Mouse (Mus musculus): ENCODE measurements around the gene Mcrip2.
A peak's percentile ranks its signal among the peaks of the same experiment; 100 is the strongest.
"Not testable (repeated sequence)": the region's sequence is repeated elsewhere in the genome, so short reads cannot be mapped to it uniquely, and the experiment has no call there.

Mcrip2 gene

DNA sequence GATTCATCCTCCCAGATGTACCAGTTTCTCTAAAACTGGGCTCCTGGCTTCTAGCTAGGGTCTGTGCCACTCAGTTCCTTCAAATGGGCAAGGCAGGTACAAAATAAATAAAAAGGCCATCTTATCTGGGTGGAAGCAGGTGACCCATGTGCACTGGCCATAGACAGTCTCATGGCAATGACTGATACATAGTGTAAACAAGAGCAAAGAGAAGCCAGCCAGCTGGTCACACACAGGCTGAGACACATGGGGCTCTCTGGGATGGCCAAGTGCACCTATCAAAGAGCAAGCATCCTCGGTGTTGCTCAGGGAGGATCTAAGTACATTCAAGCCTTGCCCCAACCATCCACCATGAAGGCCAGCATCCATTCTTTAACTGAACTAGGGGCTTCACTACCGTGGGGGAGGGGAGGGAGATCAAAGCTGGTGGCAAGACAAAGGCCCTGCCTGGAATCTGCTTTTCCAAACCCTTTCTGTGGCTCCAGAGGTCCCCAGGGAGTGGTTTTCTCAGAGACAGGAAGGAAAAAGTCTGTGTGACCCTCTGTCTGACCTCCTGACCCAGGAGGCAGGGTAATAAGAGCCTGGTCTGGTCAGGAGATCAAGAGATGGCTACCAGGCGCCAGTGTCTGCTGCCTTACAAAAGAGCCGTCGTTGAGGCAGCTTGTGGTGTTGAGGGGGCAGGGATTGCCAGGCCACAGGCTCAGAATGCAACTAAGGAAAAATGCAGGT, 12.5 kb upstream of the Mcrip2 start:
- DNase-seq (ENCODE audit: low spot score in 2 of 2) = no peak

DNA sequence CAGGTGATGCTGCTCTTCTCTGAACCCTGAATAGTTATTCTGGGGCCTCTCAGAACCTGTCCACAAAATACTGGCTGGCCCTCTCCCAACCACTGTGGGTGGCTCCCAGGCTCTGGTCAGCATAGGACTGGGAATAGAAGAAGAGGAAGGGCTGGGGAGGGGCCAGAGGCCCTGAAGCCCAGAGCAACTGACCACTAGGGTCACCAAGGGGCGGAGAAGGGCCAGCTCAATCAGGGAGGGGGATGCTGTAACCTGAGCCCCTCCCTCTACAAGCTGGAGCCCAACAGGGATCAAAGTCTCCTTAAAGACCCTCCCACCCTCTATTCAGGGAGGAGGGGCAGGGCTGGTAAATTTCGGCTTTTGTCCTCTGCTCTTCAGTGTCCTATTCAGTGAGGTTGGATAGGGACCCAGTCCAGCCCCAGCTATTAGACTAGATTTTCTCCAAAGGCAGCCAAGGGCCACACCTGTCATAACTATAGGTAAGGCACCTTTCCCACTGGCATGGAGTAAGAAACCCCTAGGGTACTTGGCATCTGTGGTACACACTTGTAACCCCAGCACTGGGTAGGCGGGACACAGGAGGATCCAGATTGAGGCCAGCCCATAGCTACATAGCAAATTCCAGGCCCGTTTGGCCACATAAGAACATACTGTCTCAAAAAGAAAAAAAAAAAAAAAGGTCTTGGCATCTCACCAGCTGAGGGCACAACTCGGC, 11.8 kb upstream of the Mcrip2 start, which contains the start of gene Wfikkn1:
Wfikkn1 (minus strand) TSS at position 663 of the 715 bp plus-strand sequence.
- no peak for DNase-seq (ENCODE audit: low spot score in 2 of 2)

DNA sequence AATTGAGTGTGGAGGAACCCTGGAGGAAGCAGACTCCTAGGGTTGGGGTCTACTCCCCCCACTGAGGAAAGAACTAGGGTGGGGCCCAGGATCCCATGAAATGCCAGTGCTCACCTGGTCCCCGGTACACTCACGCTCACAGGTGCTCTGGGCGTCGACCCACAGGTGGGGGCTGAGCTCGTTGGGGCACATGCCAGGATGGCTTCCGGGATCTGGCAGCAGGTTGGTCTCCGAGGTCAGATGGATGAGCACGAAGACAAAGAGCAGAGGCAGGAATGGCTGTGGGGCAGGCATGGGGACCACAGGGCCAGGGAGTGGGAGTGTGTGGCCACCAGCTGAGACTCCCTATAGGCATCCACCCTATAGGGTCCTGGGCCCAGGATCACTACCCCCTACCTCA, 11.2 kb upstream of the Mcrip2 start:
- no peak for DNase-seq (ENCODE audit: low spot score in 2 of 2)

DNA sequence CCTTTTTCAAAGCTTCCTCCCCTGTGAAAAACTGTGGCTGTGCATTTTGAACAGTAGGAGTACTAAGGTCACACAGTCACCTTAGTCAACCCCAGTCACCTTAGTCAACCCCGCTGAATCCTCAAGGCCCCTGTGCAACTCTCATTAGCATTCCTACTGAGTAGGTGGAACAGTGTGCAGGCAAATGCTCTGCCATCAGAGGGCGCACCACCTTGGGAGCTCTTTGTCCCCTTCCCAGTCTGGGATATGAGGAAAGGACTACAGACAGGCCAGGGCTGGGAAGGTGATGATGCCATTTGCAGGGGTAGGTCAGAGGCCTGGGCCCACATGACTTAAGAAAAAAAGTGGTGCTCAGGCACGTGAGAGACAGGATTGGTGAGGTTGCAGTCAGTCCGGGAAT, 10.7 kb upstream of the Mcrip2 start:
- no peak for DNase-seq (ENCODE audit: low spot score in 2 of 2)

DNA sequence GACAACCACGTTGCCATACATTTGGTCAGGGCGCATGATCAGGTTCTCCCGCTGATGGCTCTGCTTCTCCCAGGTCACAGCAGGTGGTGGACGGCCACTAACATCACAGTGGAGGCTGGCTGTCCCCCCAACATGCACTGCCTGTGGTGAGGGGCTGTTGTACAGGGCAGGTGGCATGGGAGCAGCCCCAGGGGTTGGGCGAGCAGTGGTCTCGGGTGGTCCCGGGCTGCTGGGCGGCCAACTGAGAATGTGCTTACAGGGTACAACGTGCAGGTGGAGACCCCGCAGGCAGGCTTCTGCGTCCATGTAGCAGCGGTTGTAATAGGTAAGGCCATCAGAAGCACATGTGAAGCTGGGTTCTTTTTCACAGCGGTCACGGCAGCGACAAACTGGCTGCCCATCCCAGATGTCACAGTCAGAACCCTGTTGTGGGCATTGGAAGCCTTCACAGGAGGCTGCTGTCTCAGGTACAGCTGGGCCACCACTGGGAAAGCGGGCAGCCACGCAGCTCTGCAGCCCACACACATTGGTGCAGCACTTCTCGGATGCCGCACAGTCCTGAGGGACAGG, 10.1 kb upstream of the Mcrip2 start:
- DNase-seq (ENCODE audit: low spot score in 2 of 2) = no peak

DNA sequence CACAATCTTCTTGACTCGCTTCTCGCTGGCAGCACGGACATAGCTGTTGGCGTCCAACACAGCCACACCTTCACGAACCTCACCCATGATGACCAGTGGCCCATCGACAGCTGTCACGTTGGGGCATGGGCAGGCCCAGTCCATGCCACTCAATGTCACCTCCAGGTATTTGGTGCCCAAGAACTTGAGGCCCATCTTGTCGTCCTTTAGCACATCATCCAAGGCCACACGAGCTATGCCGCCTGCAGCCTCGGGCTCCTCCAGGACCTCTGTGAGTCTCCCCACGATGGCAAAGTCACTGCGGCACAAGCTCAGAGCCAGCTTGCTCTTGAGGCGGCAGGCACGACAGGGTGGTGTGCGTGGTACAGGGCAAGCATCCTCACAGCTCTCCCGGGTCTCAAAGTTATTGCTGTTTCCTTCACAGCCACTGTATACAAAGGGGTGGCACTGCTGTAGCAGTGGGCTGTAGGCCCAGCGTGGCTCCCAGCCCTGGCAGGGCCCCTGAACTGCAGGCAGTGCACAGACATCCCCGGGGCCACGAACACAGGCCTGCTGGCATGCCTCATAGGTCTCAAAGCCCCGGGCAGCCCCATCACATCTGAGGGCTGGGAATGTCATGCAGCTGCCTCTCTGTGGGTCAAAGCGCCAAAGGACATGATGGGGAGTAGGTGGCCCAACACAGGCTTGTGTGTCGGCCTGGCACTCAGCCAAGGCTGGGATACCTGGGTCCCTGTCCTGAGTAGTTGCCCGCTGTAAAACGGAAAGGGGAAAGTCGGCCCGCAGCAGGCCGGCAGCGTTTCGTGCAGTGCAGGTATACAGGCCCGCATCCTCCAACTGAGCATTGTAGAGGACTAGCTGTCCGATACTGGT, 9.4 kb upstream of the Mcrip2 start:
- DNase-seq (ENCODE audit: low spot score in 2 of 2) = no peak

DNA sequence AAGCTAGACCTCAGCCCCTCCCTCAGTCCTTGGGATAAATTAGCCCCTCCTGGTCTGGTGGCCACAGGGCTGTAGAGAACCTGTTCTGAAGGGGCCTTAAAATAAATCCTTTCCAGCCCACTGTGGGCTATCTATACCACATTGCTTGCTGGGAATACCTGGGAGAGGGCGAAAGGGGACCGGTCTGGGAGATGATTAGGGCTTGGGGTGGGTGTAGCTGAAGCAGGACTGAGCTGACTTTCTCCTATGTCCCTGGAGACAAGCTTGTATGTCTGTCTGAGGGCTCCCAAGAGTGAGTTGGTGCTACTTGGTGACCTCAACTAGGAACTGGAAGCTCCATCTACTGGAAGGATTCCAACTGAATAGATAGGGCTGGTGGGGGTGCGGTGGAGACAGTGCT, 8.5 kb upstream of the Mcrip2 start:
- no peak for DNase-seq (ENCODE audit: low spot score in 2 of 2)

DNA sequence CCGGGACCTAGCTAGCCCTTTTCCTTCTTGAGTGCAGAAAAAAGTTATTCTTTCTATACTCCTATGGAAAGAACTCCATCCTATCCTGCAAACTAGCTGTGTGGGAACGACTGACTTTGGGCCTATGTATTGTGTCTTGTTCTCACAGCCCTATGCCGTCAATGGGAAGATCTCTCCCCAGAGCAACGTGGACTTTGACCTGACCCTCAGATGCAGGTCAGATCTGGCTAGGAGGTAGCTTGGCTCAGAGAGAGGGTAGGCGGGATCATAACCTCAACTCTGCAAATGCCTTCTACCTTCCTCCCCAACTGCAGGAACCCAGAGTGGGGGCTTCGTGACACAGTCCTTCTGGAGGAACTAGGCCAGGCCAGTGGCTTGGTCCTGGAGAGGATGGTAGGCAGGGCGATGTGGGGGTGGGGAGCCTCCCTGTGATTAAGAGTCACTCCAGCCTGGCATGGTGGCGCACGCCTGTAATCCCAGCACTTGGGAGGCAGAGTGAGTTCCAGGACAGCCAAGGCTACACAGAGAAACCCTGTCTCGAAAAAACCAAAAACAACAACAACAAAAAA, 7.9 kb upstream of the Mcrip2 start:
- no peak for DNase-seq (ENCODE audit: low spot score in 2 of 2)

DNA sequence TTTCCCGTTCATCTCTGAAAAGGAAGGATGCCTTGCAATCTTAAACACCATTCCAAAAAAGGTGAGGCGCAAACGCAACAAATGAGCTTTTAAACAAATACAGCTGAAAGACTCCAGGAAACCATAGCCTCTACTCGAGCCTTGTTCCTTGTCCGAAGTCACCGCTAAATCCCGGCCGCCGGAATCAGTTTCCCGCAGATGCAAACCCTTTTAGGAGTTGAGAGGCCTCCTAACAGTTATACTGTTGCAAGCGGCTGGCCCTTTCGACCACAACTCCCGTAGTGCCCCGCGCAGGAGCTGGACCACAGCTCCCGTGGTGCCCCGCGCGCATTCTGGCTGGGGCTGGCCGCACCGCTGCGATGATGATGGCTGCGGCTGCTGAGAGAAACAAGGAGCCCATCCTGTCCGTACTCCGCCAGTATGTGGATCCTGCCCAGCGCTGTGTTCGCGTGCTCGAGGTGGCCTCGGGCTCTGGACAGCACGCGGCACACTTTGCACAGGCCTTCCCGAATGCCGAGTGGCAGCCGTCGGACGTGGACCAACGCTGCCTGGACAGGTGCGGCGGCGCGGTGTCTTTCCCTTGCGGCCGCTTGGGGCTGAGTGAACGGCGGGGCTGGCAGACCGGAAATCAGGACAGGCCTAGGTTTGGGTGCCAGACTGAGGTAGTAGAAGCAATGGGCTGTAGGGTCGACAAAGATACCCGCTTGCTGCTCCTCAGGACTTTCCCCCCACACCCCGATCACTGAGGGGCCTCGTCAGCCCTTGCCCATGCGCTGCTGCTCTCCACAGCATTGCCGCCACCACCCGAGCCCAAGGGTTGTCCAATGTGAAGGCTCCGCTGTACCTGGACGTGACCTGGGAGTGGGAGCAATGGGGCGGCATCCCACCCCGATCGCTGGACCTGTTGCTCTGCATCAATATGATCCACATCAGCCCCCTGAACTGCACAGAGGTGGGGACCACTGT, 6.9 kb upstream of the Mcrip2 start:
- peak; percentile 84 for DNase-seq (ENCODE audit: low spot score in 2 of 2)

DNA sequence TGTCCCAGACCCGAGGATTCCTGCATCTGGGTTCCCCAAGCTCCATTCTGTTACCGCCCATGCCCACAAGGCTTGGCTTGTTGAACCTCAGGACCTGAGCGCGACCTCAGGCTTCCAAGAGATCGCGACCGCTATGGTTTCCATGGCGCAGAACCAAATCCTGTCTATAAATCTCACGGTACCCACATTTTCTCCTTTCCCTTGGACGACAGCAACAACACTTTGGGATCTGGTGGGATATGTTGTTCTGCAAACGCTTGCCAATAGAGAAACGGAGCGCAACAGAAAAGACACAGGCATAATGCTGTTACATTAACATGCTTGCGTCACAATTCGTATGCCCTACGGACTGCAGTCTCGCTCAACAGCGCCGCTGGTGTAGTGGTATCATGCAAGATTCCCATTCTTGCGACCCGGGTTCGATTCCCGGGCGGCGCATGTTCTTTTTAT, 6.2 kb upstream of the Mcrip2 start, which contains the start of gene Mettl26:
Mettl26 (plus strand) TSS at position 354 of the 450 bp plus-strand sequence.
- peak; percentile 91 to 95 for DNase-seq (ENCODE audit: low spot score in 2 of 2)

DNA sequence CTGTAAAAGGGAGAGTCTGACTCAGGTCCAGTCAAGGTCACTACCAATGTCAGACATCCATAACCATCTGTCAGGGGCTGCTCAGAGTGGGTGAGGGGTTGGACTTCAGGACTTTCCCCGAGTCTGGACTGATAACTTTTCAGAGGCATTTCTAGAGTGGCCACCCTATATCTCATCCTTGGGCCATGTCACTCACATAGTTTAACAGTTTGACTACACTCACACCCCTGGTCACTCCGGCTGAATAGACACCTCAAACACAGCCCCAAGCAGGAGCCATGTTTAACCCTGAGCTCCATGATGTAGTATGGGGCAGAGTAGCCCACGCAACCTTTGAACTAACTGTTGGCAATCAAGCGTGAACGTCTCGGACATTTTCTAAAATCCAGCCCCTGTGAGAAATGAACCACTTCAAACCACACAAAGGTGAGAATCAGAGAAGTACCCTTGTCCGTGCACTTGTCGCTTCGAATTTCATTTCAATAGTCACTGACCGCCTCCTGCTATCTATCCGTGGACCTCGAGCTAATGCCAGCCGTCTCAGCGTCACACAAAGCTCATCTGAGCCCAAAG, 5.7 kb upstream of the Mcrip2 start:
- DNase-seq (ENCODE audit: low spot score in 2 of 2) = no peak

DNA sequence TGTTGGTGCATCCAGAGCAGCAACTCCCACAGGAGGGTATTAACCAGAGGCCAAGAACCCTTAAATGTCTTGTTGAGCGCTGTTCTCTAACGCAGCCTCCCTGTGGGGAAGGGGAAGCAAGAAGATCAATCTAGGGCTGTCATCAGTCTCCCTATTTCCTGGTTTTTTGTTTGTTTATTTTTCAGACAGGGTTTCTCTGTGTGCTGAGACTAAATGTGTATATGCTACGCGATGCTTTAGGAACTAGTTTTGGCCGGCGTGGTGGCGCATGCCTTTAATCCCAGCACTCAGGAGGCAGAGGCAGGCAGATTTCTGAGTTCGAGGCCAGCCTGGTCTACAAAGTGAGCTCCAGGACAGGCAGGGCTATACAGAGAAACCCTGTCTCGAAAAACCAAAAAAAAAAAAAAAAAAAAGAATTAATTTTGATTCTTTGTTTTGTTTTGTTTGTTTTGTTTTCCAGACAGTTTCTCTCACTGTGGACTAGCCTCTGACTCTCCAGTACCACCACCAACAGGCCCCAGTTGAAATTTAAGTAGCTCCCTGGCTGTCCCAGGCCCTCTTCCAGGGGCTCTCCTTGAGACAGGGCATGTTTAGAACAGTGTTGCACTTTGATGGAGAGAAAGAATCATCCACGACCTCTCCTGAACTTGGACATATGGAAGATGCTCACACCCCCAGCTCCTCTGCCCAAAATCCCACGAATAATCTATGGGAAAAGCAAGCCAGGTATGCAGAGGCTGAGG, 5.0 kb upstream of the Mcrip2 start:
- no peak for DNase-seq (ENCODE audit: low spot score in 2 of 2)

DNA sequence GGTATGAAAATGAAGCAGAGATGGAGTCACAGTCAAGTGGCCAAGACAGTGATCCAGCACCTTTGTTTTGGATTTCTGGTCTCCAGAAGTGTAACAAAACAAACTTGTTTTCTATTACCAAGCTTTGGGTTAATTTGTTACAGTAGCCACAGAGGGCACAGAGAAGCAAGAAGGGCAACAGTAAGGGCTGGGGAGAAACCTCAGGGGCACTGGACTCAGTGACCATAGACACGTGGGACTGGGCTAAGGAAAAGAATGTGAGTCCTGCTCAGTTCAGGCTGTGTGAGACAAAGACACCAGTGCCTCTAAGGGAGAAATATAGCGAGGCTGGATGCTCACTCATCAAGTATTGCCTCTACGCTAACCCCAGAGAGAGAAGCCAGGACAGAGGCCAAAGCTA, 4.1 kb upstream of the Mcrip2 start:
- no peak for DNase-seq (ENCODE audit: low spot score in 2 of 2)

DNA sequence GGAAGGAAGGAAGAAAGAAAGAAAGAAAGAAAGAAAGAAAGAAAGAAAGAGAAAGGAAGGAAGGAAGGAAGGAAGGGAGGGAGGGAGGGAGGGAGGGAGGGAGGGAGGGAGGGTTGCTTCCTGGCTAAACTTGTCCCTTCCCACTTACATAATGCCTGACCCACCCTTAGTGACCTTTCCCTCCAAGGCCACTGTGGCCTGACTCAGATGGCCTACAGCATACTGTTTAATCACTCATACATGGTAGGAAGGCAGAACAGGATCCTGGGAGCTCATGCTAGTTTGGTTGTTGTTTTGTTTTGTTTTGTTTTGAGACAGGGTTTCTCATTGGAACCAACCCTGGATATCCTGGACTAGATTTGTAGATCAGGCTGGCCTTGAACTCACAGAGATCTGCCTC, 3.0 kb upstream of the Mcrip2 start:
- DNase-seq (ENCODE audit: low spot score in 2 of 2) = not testable (repeated sequence)

DNA sequence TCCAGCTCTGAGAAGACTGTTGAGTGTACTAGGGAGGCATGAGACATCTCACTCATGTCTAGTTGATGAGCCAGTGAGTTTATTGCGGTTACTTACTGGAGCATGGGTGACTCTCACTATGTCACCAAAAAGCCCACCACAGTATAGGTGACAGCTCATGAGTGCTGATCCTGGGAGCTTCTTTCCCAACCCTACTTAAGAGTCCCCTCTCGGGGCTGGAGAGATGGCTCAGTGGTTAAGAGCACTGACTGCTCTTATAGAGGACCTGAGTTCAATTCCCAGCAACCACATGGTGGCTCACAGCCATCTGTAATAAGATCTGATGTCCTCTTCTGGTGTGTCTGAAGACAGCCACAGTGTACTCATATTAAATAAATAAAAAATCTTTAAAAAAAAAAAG, 1.4 kb upstream of the Mcrip2 start:
- DNase-seq (ENCODE audit: low spot score in 2 of 2) = no peak

DNA sequence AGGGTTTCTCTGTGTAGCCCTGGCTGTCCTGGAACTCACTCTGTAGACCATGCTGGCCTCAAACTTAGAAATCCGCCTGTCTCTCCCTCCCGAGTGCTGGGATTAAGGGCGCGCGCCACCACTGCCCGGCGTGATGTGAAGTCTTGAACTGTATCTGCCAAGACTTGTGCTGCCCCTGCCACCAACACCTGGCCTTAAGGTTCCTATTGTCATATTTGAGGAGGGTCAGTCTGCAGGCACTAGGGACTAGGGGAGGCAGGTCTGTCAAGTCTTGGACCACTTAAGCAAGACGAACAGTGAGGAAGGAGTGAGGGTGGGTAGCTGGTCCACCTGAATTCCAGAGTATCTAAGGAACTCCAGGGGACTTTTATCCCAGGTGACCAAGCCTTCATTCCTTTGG, 934 bp upstream of the Mcrip2 start:
- DNase-seq (ENCODE audit: low spot score in 2 of 2) = no peak

DNA sequence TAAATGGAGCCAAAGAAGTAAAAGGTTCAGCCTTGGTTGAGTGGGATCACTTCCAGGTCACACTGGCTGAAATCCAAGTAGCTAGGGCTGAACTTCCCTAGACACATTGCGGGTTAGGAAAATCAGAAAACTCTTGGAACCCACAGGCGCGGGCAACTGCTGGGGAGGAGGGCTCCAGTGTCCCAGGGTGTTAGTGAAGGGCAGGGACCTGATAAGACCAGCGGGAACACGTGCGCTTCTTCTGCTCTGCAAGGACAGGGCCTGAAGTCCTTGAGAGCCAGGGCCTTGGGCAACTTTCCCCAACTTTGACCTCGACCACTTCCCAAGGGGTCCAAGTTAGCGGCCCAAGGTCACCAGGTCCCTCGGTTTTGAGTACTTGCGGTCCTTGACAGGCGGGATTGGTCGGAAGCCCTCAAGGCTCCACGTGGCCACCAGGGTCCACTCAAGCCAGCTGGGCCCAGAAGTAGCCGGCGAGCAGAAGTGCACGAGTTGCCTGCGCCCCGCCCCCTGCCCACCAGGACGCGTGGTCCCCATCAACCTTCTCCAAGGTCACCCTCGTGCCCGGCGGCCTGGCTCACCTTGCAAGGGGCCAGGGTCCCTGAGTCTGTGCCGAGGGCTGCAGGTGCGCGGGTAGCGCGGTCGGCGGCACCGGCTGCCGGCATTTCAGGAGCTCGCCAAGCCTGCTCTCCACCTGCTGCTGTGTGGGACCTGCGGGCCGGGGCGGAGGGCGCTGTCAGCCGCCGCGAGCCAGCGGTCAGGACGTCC, 546 bp downstream of the Mcrip2 start:
- peak in 1 of 2 experiments; percentile 25 for DNase-seq (ENCODE audit: low spot score in 2 of 2)

DNA sequence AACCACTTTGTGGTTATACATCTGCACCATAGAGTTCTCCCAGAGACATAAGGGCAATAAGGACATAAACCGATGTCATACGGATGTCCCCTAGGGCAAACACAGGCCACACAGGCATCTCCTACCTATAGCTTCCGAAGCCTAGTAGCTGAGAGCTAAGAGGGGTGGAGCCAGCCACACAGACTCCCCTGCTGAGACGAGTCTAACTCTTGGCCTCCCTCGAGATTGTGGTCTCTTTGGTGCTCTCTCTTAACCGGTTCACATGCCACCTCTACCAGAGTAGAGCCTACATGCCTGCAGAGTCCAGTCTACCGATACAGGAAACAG, 1.1 kb downstream of the Mcrip2 start:
- no peak for DNase-seq (ENCODE audit: low spot score in 2 of 2)

DNA sequence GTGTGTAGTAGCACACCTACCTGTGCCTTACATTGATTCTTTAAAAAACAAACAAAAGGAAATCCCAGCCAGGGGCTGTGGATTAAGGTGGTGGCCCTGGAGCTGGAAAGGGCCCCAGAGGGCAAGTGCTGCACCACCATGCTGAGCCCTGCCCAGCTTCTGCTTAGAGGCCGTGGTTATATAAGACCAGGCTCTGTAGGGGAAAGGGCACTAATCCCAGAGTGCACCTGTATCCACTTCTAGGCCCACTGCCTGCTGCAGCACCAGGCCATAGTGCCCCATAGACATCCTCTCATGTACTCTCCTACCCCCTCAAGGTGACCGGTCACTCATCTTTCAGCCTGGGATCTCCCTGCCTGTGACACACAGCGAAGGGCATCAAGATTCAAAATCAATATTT, 2.4 kb downstream of the Mcrip2 start:
- DNase-seq (ENCODE audit: low spot score in 2 of 2) = no peak

All from urinary bladder, adult 18-20 months (tissue).